Mouse (Mus musculus) lung, adult 2 months (tissue): ENCODE measurements around the gene Dnajc4. TPM values are rescaled to one million over a fixed set of nuclear protein-coding genes. Genes with fewer than 3 reads are reported as not detected.
"Not testable (repeated sequence)": the region's sequence is repeated elsewhere in the genome, so short reads cannot be mapped to it uniquely, and the experiment has no call there.

Source experiments
- DNase-seq: peaks from one replicate; pipeline ENCODE4 v3.0.0; 2022
- H3K4me1 ChIP-seq: fragments of 200-500 bp; 2 replicates; pipeline ENCODE4 v1.6.1; 2011; ENCODE audit warnings: low read length; ENCODE audit not compliant: control insufficient read depth, insufficient read depth
- H3K4me3 ChIP-seq: fragments of 200-500 bp; replicated peaks from 2 replicates; pipeline ENCODE3; 2011; ENCODE audit warnings: low read depth, mild to moderate bottlenecking, control low read depth, low read length; ENCODE audit errors: extremely low read depth
- CTCF ChIP-seq: fragments of 200-500 bp; IDR thresholded peaks from 2 replicates; pipeline ENCODE4 v1.5.1; 2011; ENCODE audit warnings: mild to moderate bottlenecking, low read length, control low read depth; ENCODE audit not compliant: insufficient read depth
- POLR2A ChIP-seq: fragments of 200-500 bp; IDR thresholded peaks from 2 replicates; pipeline ENCODE4 v1.6.1; 2011; ENCODE audit warnings: low read depth, mild to moderate bottlenecking, control low read depth, low read length, borderline replicate concordance; ENCODE audit errors: extremely low read depth
- WGBS: fragments of 180-500 bp; shearing (Covaris S2); methylation state at CpG from one replicate; pipeline ENCODE4 v1.1.7; 2018; 5-methylcytosine and 5-hydroxymethylcytosine counted together
- polyA plus RNA-seq: library from polyadenylated mRNA; depleted of rRNA; stranded (reverse); fragments of >200 nt; gene quantifications from 2 replicates; pipeline ENCODE4 v1.2.3, GENCODE M21; 2012

Dnajc4 gene
- polyA plus RNA-seq, 1 experiment = 38.9 TPM

DNA sequence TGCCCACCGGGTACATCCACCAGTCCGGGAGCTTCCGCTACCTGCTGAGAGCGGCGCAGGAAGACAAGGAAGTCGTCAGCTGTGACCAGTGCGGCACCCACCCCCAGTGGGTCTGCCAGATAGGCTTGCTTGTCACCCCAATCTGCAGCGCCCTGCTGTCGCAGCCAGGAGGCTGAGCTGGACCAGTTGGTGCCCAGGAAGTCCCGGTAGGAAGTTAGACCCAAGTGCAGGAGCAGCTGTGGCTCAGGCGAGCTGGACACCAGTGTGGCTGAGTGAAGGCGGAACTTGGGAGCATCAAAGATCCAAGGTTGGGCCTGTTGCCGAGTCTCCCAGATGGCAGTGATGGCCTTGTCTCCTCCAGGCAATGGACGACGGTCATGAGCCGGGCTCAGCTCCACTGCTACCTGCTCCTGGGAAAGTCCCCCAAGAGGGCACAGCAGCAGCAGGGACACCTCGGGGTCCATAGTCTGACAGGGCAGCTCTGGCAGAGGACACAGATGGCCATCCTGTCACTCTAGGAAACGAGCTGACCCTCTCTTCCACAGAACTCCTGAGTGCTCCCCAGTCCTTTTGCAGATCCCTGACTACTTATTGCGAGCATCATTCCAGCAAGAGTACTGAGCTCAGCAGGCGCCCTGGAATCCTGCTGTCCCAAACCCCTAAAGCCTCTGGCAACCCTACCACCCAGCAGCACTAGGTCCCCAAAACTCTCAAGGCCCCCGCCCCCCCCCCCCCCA lies 3.1 kb upstream of the Dnajc4 start:
- Histone ChIP-seq H3K4me3 (peak overlapping the region; percentile 42), H3K4me1 (peaks cover 19% of the 10 kb centered on the region)
- 39% methylated on average over 21 of the region's 21 CpGs for WGBS
- DNase-seq = no peak
- no peak for TF ChIP-seq POLR2A
- TF ChIP-seq CTCF = no peak

DNA sequence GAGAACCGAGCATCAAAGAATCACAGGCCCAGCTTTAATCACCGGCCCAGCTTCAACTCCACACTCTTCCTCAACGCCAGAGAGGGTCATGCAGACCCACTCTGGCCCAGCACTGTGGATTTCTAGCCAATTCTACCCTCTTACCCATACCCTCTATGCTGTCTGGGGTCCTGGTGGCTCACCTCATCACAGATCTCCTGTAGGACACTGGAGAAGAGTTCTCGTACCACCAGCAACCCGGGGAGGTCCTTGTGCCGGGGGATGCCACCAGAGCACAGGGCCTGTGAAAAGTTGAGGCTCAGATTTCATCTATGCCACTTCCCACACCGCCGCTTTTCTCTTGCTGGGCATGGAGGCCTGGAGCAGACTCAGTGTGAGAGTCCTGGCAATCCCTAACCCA lies 2.1 kb upstream of the Dnajc4 start:
- H3K4me1 ChIP-seq = peaks cover 19% of the 10 kb centered on the region
- H3K4me3 ChIP-seq = no peak overlapping the region
- 84% methylated on average over 8 of the region's 8 CpGs for WGBS
- no peak for DNase-seq
- TF ChIP-seq CTCF (no peak), POLR2A (no peak)

DNA sequence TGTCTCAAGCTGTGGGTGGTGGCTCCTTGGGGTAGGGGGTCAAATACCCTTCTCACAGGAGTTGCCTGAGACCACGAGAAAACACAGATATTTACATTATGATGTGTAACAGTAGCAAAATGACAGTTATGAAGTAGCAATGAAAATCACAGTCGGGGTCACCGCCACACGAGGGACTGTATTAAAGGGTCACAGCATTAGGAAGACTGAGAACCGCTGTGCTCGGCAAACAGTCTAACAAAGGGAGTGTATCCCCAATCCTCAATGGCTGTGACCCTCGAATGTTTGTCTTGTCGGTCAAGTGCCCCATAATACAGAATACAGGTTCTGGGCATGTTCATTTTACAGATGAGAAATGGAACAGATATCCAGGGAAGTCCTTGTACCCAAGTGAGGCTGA lies 1.6 kb upstream of the Dnajc4 start:
- Histone ChIP-seq H3K4me1 (peaks cover 19% of the 10 kb centered on the region), H3K4me3 (no peak overlapping the region)
- TF ChIP-seq CTCF = no peak
- no peak for TF ChIP-seq POLR2A
- no peak for DNase-seq
- 84% methylated on average over 8 of the region's 8 CpGs for WGBS

DNA sequence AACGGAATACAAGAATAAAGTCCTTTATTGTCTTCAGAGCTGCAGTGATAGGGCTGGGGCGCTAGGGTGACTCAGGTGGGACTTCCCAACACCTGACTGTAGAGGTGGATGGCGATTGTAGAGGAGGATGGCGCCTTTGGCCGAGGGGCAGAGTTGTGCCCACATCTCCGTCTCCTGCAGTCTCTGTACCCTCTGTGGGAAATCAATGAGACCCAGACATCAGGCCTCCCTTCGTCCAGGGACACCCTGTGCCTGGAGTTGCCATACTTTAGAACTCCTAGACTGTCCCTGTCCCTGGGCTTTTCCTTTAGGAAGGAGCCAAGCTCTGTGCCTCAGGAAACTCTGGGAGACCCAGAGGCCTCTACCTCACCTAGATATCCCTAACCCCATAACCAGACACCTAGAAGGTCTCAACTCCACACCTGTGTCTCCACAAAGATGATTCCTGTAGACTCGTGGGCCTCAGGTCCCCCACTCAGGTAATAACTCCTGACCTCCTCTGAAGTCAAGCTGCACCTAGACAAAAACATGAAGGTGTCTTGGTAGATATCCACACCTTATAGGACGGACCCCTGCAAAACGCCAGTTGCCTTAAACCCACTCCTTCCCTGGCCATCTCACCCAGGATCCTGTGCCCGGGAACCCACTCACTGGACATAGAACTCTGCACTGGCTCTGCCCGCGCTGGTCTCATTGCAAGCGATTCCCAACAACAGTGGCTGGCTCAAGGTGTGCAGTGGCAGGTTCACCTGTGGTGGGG lies 819 bp upstream of the Dnajc4 start:
- peaks cover 19% of the 10 kb centered on the region for H3K4me1 ChIP-seq
- no peak for DNase-seq
- 63% methylated on average over 14 of the region's 14 CpGs for WGBS
- TF ChIP-seq CTCF = no peak
- no peak for TF ChIP-seq POLR2A
- H3K4me3 ChIP-seq = peak overlapping the region; percentile 75

DNA sequence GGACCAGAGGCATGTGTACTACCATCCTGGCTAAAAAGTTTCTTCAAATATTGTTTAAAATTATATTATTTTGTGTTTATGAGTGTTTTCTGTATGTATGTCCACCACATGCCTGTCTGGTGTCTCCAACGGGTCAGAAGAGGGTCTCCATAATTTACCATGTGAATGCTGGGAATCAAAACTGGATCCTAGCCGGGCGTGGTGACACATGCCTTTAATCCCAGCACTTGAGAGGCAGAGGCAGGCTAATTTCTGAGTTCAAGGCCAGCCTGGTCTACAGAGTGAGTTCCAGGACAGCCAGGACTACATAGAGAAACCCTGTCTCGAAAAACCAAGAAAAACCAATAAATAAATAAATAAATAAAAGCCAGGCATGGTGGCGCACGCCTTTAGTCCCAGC lies 1.2 kb downstream of the Dnajc4 start:
- WGBS = 90% methylated on average over 6 of the region's 6 CpGs
- not testable (repeated sequence) for H3K4me3 ChIP-seq, DNase-seq
- peaks cover 22% of the 10 kb centered on the region for H3K4me1 ChIP-seq

DNA sequence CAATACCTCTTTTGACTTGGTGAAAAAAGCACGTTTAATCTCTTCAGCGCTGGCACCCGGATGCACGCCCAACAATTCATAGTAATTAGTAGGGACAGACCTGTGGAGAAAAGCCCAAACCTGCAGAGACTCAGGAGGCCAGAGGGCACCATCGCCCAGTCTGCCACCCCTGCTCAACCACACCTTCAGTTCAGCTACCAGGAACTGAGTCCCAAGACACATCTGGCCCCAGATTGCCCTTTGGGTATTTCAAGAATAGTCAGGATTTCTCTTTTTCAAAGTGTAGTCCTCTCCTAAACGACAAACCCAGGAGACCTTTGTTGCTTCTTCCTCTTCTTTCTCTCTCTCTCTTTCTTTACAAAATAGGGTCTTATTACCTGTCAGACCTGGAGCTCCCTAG lies 1.7 kb downstream of the Dnajc4 start:
- no peak for TF ChIP-seq CTCF
- no peak for TF ChIP-seq POLR2A
- no peak for DNase-seq
- H3K4me1 ChIP-seq = peaks cover 22% of the 10 kb centered on the region
- WGBS = 89% methylated on average over 6 of the region's 6 CpGs
- H3K4me3 ChIP-seq = no peak overlapping the region

DNA sequence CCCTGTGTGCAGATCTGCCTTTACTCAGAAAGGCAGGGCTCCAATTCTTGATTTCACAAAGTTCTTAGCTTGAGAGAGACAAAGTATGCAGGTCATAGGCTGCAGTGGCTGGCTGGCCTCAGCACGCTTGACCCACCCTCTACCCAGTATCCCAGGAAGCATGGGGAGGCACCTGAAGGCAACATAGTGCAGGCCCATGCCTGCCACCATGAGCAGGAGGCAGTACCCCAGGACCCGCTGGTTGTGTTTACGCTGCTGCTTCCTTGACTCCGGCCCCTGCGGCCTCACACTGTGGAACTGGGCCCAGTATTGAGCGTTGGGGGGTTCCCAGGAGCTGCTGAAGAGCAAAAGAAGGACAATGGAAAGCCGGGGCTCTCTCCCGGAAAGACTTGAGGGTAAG lies 3.1 kb downstream of the Dnajc4 start:
- WGBS = 75% methylated on average over 8 of the region's 8 CpGs
- no peak for DNase-seq
- Histone ChIP-seq H3K4me1 (peaks cover 16% of the 10 kb centered on the region), H3K4me3 (no peak overlapping the region)
- TF ChIP-seq POLR2A (no peak), CTCF (no peak)

DNA sequence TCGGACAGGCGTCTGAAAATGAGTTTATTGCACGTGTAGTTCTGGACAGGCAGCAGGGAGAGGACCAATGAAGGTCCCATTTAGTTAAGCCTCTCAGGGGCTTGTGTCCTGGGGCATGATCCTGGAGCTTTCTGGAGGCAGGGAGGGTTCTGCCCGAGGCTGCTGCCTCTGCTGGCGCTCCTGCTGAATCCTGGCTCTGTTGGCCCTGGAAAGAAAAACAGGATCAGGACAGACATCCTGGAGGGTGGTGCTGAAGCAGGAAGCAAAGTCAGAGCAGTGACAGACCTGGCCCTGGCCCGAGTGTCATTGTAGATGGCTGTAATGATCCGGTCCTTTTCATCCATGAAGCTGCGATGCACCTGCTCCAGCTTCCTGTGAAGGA lies 4.5 kb downstream of the Dnajc4 start:
- TF ChIP-seq POLR2A (no peak), CTCF (no peak)
- 3% methylated on average over 8 of the region's 8 CpGs for WGBS
- peak overlapping the region; percentile 86 for H3K4me3 ChIP-seq
- no peak for DNase-seq
- peaks cover 14% of the 10 kb centered on the region for H3K4me1 ChIP-seq

DNA sequence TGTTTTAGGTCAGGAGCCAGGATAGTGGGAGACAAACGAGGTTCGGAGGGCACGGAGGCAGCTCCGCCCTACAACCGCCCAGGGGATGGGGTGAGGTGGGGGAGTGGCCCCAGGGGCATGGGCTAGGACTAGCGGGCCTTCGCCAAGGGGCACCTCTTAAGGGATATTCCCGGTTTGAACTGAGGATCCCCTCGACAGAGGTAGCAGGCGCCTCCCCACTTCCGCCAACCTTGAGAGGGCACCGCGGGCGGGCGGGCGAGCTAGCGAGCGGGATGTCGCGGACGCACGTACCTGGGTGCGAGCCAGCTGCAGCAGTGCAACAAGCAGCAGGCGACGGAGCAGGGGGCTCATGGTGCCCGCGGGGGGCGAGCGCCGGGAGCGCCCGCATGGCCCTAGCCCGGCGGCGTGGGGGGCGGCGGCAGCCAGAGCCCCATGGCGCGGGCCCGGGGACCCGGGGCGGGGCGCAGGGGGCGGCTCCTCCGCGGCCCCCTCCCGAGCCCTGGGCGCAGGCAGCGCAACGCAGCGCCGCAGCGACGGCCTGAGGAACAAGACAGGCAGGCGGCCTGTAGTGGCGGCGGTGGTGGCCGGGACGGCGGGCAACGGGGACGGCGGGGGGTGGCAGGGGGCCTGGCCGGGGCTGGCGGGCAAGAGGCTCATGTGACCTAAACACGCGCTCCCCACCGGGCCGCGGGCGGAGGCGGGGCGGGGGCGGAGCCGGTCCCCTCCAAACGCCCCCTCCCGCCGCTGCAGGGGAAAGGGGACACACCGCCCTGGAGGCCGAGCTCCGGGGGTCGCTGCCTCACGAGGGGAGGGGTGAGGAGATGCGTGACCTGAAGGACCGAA lies 5.1 kb downstream of the Dnajc4 start, which contains the start of gene Vegfb:
TSS of gene Vegfb (minus strand) at position 591 of the 843 bp plus-strand sequence.
- Histone ChIP-seq H3K4me1 (peaks cover 13% of the 10 kb centered on the region), H3K4me3 (peak within 1 kb of the TSS; percentile 86)
- TF ChIP-seq CTCF (no peak), POLR2A (no peak)
- DNase-seq = peak; percentile 75
- under 1% methylated on average over 82 of the region's 85 CpGs for WGBS
